Mouse (Mus musculus): ENCODE measurements around the gene Gm17428. TPM values are rescaled to one million over a fixed set of nuclear protein-coding genes. Genes with fewer than 3 reads are reported as not detected.

The Gm17428 gene
- polyA plus RNA-seq, 1 experiment from 2014 or later = not detected

DNA sequence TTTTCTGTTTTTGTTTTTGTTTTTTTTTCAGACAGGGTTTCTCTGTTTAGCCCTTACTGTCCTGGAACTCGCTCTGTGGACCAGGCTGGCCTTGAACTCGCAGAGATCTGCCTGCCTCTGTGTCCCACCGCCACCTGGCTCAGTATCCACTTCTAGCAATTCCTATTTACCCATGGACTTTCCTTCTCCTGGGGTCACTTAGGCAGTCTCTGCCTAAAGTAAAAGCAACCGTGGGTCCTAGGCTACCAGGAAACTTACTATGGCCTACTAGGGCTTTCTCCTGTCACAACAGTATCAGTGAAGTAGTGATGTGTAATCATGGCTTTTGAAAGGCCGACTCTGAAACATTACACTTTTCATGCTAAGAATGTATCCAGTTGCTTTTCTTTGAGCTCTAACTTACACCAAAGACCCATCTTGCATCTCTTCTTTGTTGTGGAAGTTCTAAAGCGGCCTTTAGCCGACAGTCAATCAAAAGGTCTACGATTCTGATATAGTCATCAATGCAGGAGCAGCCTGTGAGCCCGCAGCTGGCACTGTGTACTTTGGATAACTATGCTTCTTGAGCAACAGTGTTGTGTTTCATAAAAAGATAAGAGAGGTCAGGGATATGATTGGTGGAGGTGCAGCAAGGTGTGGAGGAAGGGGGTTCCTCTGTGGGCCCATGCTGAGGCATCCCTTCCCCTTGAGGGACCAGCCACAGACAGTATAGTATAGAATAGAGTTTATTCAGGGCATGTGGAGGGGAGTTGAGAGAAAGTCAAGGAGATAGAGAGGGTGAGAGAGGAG, 30.6 kb downstream of the Gm17428 start:
- Histone ChIP-seq H3K27ac (no peak overlapping the region), H3K27me3 (replicated peaks) (no peaks in the 10 kb centered on the region), H3K9ac (no peak overlapping the region), H3K4me1 (0 out of 2 replicates have a peak, but pooled peaks cover 6% of the 10 kb centered on the region), H3K36me3 (replicated peaks) (no peaks in the 10 kb centered on the region), H3K4me2 (no peak overlapping the region), H3K4me3 (no peak overlapping the region), H3K9me3 (no peaks in the 10 kb centered on the region)
- ATAC-seq (replicated peaks) = no peak
- 88% methylated on average over 9 of the region's 9 CpGs for WGBS

DNA sequence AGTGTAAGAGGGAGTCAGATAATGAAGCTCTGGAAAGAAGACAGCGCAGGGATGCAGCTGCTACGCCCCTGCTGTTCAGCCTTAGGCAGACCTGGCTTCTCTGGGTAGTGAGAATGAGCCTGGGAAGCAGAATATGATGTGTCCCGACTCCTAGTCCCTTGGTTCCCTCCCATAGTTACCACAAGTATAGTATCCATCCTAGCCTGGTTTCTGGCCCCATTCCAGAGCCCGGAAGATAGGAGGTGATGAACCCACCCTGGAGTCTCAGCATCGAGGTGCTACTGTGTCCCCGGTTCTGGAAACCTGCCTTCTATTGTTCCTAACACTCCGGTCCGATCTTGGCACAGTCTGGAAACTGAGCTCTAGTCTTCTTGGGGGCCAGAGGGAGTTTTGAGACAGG, 31.7 kb downstream of the Gm17428 start:
- 81% methylated on average over 8 of the region's 8 CpGs for WGBS
- Histone ChIP-seq H3K36me3 (replicated peaks) (no peaks in the 10 kb centered on the region), H3K27me3 (replicated peaks) (no peaks in the 10 kb centered on the region), H3K9me3 (no peaks in the 10 kb centered on the region), H3K4me2 (no peak overlapping the region), H3K4me1 (0 out of 2 replicates have a peak, but pooled peaks cover 6% of the 10 kb centered on the region), H3K9ac (no peak overlapping the region), H3K4me3 (no peak overlapping the region), H3K27ac (no peak overlapping the region)
- ATAC-seq (replicated peaks) = no peak

DNA sequence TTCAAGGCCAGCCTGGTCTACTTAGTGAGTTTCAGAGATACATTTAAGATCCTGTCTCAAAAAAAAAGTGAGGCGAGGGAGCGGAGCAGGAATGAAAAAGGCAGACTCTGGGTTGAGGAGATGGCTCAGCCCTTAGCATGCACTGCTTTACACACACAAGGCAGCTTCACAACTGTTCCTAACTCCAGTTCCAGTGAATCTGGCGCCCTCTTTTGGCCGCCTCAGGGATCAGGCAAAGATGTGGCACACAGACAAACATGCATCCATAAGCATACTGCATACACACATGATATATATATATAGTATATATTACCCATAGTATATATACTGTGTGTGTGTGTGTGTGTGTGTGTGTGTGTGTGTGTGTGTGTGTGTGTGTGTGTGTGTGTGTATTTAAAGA, 34.4 kb downstream of the Gm17428 start:
- Histone ChIP-seq H3K27ac (no peak overlapping the region), H3K4me3 (no peak overlapping the region), H3K4me2 (no peak overlapping the region), H3K9me3 (no peaks in the 10 kb centered on the region), H3K9ac (no peak overlapping the region), H3K36me3 (replicated peaks) (no peaks in the 10 kb centered on the region), H3K27me3 (replicated peaks) (no peaks in the 10 kb centered on the region), H3K4me1 (peaks cover 6% of the 10 kb centered on the region)
- no peak for ATAC-seq (replicated peaks)
- 61% methylated on average over 4 of the region's 4 CpGs for WGBS

DNA sequence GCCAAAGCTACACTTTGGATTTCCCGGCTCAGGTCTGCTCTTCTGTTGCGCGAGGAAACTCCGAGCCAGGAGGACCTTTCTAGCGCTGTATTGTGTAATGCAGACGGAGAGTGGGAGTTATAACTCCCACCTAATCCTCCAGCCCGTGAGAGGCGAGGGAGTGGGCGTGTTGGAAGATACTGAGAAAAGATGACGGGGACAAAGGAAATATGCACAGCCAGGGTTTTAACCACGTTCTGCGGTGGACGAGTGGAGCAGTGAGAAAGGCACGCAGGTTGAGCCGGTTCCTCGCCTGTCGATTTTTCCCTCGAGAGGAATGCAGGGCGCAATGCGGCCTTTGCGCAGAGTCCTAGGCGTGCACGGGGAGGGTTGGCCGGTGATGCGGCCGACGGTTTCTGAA, 37.9 kb downstream of the Gm17428 start:
- Histone ChIP-seq H3K9me3 (no peaks in the 10 kb centered on the region), H3K4me2 (peak overlapping the region; percentile 70), H3K27ac (peak overlapping the region; percentile 95), H3K4me3 (peak overlapping the region; percentile 44), H3K36me3 (replicated peaks) (peaks cover 4% of the 10 kb centered on the region; the same call in 1 of the 2 replicates), H3K4me1 (peaks cover 12% of the 10 kb centered on the region), H3K27me3 (replicated peaks) (no peaks in the 10 kb centered on the region), H3K9ac (peak overlapping the region; percentile 58)
- peak; percentile 69 for ATAC-seq (replicated peaks)
- under 1% methylated on average over 27 of the region's 27 CpGs for WGBS

DNA sequence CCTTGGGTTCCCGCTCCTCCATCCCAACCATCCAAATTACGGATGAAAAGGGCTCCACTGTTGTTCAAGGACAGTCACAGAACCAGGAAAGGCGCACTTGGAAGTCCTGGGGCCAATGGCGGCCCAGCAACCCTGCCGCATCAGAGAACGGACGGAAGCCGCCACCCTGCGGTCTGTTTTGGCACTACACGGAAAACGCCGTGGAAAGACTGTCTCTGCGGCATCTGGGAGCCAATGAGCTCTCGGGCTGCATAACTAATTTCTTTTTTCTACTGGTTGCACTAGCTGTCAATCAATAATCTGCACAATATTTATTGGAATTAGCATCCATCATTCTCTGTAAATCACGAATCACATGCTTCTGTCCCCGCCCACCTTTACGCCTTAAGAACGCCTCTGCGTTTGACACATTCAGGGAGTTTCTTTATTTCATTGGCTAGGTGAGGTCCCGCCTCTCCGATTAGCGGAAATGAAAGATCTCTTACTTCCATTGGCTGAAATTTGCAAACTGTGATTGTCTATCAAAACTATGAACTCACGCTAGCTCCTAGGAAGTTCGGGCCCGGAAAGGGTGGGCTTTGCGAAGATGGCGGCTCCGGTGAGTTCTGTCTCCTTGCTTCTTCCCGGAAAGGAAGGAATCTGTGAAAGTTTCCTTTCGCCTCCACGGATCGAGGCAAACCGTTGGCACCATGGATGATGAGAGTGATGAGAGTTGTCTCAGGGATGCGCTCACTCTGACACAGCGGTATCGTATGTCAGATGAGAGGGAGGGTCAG, 38.4 kb downstream of the Gm17428 start, which contains the start of gene Ngdn:
Gene Ngdn (plus strand): TSS at position 464 of the 776 bp plus-strand sequence.
- Histone ChIP-seq H3K4me3 (peak within 1 kb of the TSS; percentile 86), H3K27me3 (replicated peaks) (no peaks in the 10 kb centered on the region), H3K9ac (peak within 1 kb of the TSS; percentile 73), H3K9me3 (no peaks in the 10 kb centered on the region), H3K4me2 (peak within 1 kb of the TSS; percentile 91), H3K27ac (peak within 1 kb of the TSS; percentile 95), H3K4me1 (peaks cover 12% of the 10 kb centered on the region), H3K36me3 (replicated peaks) (peaks cover 4% of the 10 kb centered on the region; the same call in 1 of the 2 replicates)
- ATAC-seq (replicated peaks) = peak; percentile 97
- WGBS = under 1% methylated on average over 36 of the region's 36 CpGs

DNA sequence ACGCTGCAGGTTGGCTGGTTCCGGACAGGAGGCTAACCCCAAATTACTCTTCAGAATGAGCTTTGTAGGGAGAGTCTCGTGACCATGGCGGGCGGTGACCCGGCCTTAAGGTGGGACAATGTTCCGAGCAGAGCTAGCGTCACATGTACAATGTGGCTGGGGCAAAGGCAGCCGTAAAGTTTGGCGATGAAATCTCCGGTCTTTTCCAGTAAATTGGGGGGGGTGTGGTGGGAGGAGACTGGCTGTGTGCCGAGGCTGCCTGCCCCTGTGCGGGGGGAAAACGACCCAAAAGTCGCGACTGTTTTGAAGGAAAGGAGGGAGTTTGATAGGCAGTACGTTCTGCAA, 39.0 kb downstream of the Gm17428 start:
- no peak for ATAC-seq (replicated peaks)
- Histone ChIP-seq H3K9ac (peak overlapping the region; percentile 73), H3K36me3 (replicated peaks) (peaks cover 4% of the 10 kb centered on the region; the same call in 1 of the 2 replicates), H3K9me3 (no peaks in the 10 kb centered on the region), H3K27ac (peak overlapping the region; percentile 75), H3K4me3 (peak overlapping the region; percentile 86), H3K4me1 (peaks cover 12% of the 10 kb centered on the region), H3K27me3 (replicated peaks) (no peaks in the 10 kb centered on the region), H3K4me2 (peak overlapping the region; percentile 91)
- WGBS = under 1% methylated on average over 17 of the region's 17 CpGs

DNA sequence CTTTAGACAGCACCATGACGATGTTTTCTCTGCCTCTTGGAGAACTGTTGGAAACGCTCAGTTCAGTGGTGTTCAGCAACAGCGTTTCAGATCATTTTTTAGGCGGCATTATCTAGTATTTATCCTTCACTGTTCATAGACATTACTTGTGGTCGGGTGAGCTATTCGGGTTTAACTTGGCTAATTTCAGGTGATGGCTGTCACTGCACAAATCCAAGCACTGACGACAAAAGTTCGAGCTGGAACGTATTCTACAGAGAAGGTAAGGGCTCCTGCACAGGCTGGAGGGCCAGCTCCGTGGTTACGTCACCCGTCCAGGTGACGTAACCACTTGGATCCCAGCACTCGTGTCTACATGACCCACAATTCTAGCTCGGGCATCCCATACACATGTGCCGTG, 40.1 kb downstream of the Gm17428 start:
- no peak overlapping the region for H3K9ac ChIP-seq
- H3K27me3 ChIP-seq (replicated peaks) = no peaks in the 10 kb centered on the region

DNA sequence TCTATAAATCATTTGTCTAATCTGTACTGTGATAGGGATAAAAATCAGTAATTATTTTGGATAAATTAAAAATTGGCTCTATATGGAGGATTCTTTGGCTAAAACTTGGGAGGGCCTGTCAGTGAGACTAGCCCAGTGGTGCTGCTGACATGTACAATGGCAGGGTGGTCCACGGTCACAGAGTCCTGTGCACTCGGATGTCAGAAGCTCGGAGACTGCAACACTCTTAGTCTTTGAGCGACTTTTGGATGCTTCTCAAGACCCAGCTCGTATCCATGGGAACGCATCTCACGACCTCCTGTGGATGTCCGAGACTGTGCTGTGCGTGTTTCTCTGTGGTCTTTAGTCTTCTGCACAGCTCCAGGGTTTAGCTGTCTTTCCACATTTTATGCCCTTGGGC, 43.7 kb downstream of the Gm17428 start:
- H3K9me3 ChIP-seq = no peaks in the 10 kb centered on the region
- no peak overlapping the region for H3K4me2 ChIP-seq
- H3K4me3 ChIP-seq = no peak overlapping the region
- no peak for ATAC-seq (replicated peaks)
- peaks cover 10% of the 10 kb centered on the region for H3K4me1 ChIP-seq
- no peak overlapping the region for H3K9ac ChIP-seq
- no peak overlapping the region for H3K27ac ChIP-seq
- no peaks in the 10 kb centered on the region for H3K27me3 ChIP-seq (replicated peaks)
- peaks cover 24% of the 10 kb centered on the region; the same call in 1 of the 2 replicates for H3K36me3 ChIP-seq (replicated peaks)
- WGBS = 31% methylated on average over 9 of the region's 9 CpGs

More for the DNA sequence above, 40.1 kb downstream of the Gm17428 start:
- no peak overlapping the region for H3K27ac ChIP-seq
- peaks cover 12% of the 10 kb centered on the region for H3K4me1 ChIP-seq
- H3K4me3 ChIP-seq = no peak overlapping the region
- H3K4me2 ChIP-seq = no peak overlapping the region
- H3K36me3 ChIP-seq (replicated peaks) = peaks cover 8% of the 10 kb centered on the region; the same call in 1 of the 2 replicates
- WGBS = 92% methylated on average over 16 of the region's 16 CpGs
- H3K9me3 ChIP-seq = no peaks in the 10 kb centered on the region
- ATAC-seq (replicated peaks) = no peak

DNA sequence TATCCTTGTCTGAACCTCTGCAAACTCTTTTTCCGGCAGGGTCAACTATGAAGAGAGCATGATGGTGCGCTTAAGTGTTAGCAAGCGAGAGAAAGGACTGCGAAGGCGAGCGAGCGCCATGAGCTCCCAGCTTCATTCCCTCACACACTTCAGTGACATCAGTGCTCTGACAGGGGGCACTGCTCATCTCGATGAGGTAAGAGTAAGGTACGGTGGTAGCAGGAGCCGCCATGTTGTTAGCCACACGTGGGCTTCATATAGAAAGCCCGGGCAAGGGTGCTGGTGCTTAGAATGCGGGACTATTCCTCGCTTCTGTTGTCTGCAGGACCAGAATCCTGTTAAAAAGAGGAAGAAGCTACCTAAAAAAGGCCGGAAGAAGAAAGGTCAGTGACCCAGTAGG, 46.3 kb downstream of the Gm17428 start:
- Histone ChIP-seq H3K4me2 (no peak overlapping the region), H3K9ac (no peak overlapping the region), H3K4me3 (no peak overlapping the region), H3K36me3 (replicated peaks) (peaks cover 24% of the 10 kb centered on the region; the same call in 1 of the 2 replicates), H3K27ac (no peak overlapping the region), H3K9me3 (no peaks in the 10 kb centered on the region), H3K4me1 (peaks cover 12% of the 10 kb centered on the region), H3K27me3 (replicated peaks) (no peaks in the 10 kb centered on the region)
- 89% methylated on average over 15 of the region's 15 CpGs for WGBS
- no peak for ATAC-seq (replicated peaks)

DNA sequence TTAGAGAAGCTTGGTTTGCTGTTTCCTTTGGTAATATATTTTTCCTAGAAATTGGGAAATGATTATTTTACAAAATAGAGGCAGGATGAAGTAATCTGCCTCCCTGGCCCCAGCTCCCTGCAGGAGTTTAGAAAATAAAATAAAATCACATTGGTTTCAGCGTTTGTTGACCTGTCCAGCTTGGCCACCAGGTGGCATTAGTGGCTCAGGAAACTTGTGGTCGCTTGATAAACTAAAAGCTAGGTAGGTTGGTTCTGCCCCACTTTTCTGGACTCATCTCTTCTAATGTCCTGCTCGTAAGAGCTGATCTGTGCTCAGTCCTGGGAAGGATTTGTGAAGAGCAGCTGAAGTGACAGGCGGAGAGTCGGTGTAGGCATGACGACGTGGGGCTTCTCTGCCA, 47.5 kb downstream of the Gm17428 start:
- Histone ChIP-seq H3K9me3 (no peaks in the 10 kb centered on the region), H3K4me1 (peaks cover 23% of the 10 kb centered on the region), H3K27ac (no peak overlapping the region), H3K4me2 (no peak overlapping the region), H3K36me3 (replicated peaks) (peaks cover 21% of the 10 kb centered on the region; the same call in 1 of the 2 replicates), H3K9ac (no peak overlapping the region), H3K27me3 (replicated peaks) (no peaks in the 10 kb centered on the region), H3K4me3 (no peak overlapping the region)
- ATAC-seq (replicated peaks) = no peak
- WGBS = 58% methylated on average over 7 of the region's 7 CpGs

DNA sequence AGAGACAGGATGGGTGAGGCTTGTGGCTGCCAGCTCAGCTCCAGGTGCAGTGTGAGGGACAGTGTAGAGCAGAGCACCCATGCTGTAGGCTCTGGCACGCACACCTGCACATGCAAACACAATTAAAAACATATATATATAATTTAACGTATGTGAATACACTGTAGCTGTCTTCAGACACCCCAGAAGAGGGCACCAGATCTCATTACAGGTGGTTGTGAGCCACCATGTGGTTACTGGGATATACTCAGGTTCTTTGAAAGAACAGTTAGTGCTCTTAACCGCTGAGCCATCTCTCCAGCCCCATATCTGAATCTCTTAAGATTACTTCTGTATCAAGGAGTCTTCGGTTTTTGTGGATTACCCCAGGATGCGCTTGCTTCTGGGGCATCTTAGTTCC, 48.8 kb downstream of the Gm17428 start:
- peaks cover 20% of the 10 kb centered on the region; the same call in 1 of the 2 replicates for H3K36me3 ChIP-seq (replicated peaks)
- H3K9ac ChIP-seq = no peak overlapping the region
- H3K4me3 ChIP-seq = no peak overlapping the region
- no peaks in the 10 kb centered on the region for H3K9me3 ChIP-seq
- H3K4me1 ChIP-seq = peaks cover 29% of the 10 kb centered on the region
- no peaks in the 10 kb centered on the region for H3K27me3 ChIP-seq (replicated peaks)
- no peak overlapping the region for H3K27ac ChIP-seq
- no peak for ATAC-seq (replicated peaks)
- no peak overlapping the region for H3K4me2 ChIP-seq
- WGBS = 81% methylated on average over 5 of the region's 5 CpGs
